Mouse (Mus musculus) forelimb bud, embryonic 11.5 days (tissue): ENCODE measurements around the gene Armc12.

ENCODE experiments used
- DNase-seq: peaks from one replicate; pipeline ENCODE4 v3.0.0-alpha.2; 2012; ENCODE audit warnings: low read depth, low spot score

Armc12 gene

GRCm38 (mm10) chr17:28513337-28513736, 17.3 kb upstream of the Armc12 start:
- DNase-seq = no peak

DNA sequence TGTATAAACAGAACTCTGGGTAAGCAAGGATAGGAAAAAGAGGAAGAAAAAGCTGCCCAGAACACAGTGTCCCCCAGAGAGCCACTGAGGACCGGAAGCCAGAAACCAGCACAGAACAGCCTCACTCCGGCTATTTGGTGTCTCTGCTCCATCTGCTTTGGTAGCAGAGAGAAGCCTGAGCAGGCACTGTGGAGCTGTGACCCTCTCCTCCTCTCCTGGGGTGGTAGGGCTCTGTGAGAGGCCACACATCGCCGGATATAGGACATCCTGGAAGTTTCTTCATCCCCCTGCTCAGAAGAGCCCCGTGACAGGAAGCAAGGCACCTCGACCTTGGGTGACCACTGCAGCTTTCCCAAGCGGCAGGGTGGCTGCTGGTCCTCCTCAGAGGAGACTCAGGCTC, 16.8 kb upstream of the Armc12 start:
- DNase-seq = no peak

GRCm38 (mm10) chr17:28514555-28514954, 16.1 kb upstream of the Armc12 start:
- DNase-seq = no peak

DNA sequence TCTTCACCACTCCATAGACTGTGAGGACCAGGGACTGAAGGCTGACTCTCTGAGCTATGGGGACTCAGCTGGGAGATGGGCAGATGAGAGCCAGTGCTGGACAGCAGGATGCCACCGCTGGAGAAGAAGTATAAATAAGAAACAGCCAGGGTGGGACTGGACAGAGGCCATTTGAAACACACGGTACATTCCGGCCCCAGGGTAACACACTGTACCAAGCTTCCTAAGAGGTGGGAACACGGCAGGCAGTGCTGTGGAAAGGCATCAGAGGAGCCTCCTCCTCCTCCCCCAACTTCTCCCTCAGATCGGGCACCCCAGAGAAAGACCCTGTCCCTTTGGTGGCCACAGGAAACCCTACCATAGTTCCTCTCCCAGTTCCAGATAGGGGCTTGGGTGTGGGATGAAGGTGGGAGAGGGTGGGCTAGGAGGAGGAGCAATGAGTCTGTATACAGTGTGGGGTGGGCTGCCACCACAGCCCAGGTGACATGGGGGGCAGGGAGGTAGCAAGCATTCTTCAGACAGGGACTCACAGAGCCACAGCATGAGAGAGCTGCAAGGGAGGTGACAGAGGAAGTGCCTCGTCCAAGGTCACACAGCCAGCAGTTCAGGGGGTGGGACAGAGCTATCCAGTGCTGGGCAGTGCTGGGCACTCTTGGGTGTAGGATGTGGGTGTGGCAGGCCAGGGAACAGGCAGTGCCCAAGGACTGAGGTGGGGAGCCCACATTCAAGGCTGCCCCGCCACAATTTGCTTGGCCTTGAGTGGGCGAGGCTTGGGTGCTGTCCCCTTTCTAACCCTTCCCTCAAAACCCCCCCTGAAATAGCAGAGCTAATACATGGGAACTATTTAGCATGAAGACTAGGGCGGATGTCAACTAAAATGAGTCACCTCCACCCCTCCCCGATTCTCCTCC, 14.9 kb upstream of the Armc12 start:
- no peak for DNase-seq

DNA sequence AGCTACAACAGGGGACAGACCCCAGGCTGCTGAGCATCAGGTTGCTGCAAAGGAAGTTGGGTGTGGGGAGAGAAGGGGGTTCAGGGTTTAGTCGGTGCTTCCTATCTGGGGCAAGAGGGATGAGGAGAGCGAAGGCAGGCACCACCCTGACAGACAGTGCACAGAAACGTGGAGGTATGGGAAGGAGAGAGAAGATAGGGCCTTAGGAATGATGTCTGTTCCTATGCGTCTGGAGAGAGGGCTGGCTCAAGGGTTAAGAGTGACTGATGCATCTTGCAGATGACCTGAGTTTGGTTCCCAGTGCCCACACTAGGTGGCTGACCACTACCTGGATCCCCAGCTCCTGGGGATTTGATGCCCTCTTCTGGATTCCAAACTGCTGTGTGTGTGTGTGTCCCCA, 13.7 kb upstream of the Armc12 start:
- no peak for DNase-seq

DNA sequence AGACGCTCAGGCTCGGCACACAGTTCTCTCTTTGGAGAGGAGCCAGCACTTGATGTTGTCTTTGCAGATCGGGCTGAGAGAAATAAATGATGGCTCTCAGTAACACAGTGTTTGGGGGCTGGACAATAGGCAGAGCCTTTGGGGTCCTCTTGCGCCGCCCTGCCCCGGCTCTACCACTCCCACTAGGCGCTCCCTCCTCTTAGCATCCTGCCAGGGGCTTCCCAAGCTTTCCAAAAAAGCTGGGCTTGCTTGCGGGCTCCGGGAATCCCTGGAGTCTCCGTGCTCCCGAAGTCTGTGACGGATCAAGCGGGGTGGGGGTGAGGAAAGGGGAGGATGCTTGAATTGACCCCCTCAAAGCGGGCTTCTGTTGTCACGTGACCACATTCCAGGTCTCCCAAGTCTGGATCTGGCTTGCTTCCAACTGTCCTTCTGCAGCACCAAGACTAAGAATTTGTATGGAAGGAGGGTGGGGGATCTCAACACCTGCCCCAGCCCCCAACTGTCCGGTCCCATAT, 13.1 kb upstream of the Armc12 start, which contains the start of gene Fkbp5:
Gene Fkbp5, minus strand, starts transcription at position 87 of the 515 bp plus-strand sequence.
- peak; percentile 49 for DNase-seq

DNA sequence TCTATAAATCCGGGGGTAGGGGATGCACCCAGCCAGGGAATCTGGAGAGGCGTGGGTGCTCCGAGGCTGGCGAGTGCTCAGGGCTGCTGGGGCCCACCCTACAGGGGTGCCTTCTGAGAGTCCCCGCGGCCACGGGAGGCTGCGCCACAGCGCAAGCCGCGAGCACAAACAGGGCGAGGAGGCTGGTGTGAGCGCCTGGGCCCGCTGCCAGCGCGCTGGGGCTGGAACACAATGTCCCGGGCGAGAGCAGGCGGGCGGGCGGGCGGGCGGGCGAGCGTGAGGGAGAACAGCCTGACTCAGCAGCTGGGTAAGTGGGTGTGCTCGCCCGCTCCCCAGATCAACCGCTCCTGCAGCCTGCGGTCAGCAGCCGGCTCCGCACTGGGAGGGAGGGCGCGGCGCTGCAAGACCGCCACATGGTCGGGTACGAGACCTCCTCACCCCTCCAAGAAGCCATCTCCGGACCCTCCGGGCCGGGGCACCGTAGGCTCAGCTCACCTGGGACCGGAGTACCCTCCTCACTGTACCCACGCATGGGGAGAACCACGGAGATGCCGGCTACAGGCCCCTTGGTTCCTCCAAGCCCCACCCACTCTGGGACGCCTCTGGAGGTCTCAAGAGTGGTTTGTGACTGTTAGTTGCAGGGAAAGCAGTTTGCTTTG, 12.5 kb upstream of the Armc12 start:
- no peak for DNase-seq

DNA sequence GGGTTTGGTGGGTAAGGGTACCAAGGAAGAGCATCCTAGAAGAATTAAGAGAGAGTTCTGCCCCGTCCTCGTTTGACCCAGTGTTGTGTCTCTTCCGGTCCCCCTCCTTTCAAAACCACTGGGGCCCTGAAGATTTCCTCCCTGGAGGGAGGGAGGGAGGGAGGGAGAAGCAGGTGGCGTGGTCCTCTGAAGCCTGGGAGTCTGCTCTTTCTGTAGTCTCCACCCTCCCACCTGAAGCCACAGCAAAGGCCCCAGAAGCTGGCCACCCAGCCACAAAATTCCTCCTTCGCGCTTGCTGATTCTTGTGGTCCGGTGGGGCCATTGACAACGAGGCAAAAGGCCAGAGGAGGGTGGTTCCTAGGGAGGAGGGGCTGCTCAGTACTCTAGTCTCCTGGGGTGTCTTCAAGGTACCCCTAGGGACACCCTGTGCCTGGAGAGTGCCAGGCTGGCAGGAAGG, 12.0 kb upstream of the Armc12 start:
- DNase-seq = no peak

- no peak for DNase-seq
Measured at GRCm38 (mm10) chr17:28519827-28520226, 10.8 kb upstream of the Armc12 start.

- DNase-seq = no peak
Measured at GRCm38 (mm10) chr17:28520561-28520960, 10.0 kb upstream of the Armc12 start.

- no peak for DNase-seq
Measured at GRCm38 (mm10) chr17:28521071-28521726, 9.4 kb upstream of the Armc12 start.

DNA sequence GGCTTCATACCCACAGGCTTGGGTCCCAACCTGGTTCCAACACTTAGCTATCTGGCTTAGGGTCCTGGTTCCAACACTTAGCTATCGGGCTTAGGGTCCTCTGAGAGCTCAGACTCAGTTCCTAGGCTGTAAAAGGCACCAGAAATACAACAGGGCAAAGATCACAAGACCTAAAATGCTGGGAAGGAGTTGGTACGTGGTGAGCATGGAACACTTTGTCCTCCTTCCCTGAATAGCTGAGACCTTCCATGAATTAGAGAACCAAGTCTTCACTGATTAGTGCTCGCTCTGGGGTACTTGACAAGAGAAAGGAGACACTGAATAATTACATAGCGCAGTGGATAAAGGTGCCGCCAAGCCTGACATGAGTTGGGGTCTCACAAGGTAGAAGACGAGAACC, 8.7 kb upstream of the Armc12 start:
- no peak for DNase-seq

DNA sequence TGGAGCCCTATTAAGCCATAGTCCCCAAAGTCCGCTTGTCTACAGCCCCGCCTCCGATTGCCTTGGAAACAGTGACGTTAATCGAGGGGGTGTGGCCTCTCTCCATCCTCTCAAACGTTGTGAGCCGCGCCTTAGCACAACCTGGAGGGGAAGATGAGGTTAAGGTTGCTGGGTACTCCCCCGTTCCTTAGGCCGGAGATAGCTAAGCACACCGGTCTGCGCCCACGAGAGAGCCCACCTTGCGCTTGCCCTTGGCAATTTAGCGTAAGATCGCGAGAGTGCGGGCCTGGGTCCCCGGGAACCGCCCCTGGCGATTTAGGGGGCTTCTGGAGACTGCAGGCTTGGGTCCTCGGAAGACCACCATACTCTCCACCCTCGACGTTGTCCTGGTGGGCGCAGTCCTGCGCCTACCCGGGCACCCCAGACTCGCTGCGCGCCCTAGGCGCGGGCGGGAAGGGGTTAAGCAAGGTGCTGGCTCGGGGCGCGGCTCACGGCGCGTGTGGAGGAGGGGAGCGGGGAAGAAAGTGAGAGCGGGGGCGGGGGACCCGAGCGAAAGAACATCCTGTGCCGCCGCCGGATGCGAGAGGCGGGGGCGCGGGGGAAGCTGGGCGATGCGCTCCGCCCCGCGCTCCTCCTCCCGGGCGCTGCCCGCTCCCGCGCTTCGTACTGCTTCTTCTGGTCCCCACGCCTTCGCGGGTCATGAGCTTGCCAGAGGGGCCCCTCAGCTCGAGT, 7.8 kb upstream of the Armc12 start:
- DNase-seq = peak; percentile 80

- DNase-seq = no peak
Measured at GRCm38 (mm10) chr17:28523355-28524008, 7.1 kb upstream of the Armc12 start.

- no peak for DNase-seq
Measured at GRCm38 (mm10) chr17:28524009-28524695, 6.5 kb upstream of the Armc12 start.

- no peak for DNase-seq
Measured at GRCm38 (mm10) chr17:28524831-28525430, 5.7 kb upstream of the Armc12 start.

DNA sequence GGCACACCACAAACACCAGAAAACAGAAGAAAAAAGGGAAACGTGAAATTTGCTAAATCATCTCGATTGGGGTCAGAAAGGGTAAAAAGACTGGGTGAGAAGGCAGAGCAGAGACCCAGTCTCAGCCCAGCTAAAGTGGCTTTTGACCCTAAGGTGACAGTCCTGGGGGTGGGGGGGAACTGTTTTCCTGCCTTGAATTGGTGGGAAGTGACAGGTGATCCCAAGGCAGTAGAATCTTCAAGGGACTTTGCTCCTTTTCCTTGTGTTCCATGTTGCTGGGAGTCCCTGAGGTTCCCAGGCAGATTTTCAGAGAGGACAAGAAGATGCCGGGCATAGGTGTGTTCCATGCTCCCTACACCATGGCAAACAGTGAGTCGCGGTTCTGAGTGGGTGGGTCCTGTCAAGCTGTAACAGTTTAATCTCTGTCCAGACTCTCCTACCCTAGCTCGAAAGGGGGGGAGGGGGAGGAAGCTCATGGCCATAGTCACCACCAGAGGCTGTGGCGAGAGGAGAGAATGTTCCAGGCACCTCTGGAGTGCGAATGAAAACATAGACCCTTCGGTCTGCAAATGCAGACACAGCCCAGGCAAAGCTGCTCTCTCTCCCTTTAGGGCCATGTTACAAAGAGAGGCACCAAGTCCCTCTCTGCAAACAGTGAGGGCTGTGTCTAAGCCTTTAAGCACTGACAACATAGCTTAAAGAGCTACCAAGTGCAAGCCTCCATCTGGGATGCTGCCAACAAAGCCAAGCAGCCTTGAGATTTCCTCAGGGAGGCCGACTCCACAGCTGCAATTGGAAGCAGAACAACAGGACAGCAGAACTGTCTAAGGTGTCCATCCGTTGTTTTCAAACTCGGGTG, 3.2 kb upstream of the Armc12 start:
- DNase-seq = no peak

- DNase-seq = peak; percentile 78
Measured at GRCm38 (mm10) chr17:28528043-28528351, 2.6 kb upstream of the Armc12 start.

GRCm38 (mm10) chr17:28529116-28529515, 1.5 kb upstream of the Armc12 start:
- no peak for DNase-seq
